Mouse (Mus musculus) neural tube, embryonic 13.5 days (tissue): ENCODE results near the gene Zfp868. TPM values are rescaled to one million over a fixed set of nuclear protein-coding genes. Genes with fewer than 3 reads are reported as not detected.
A peak's percentile ranks its signal among the peaks of the same experiment; 100 is the strongest.
"Not testable (repeated sequence)": the region's sequence is repeated elsewhere in the genome, so short reads cannot be mapped to it uniquely, and the experiment has no call there.

Experiments
- ATAC-seq: fragments of 200-750 bp; cut with Nextera tagmentation; 2 replicates; pipeline ENCODE4 v1.8.0; 2017; ENCODE audit warnings: low read depth, mild to moderate bottlenecking, moderate TSS enrichment, moderate library complexity
- H3K27ac ChIP-seq: fragments of 300-500 bp; sonication (generic); replicated peaks from 2 replicates; pipeline ENCODE4 v1.5.1; 2015; ENCODE audit warnings: moderate library complexity, mild to moderate bottlenecking, inconsistent platforms
- H3K27me3 ChIP-seq: fragments of 300-500 bp; sonication (generic); 2 replicates; pipeline ENCODE4 v1.6.1; 2015; ENCODE audit warnings: mild to moderate bottlenecking, inconsistent platforms
- H3K36me3 ChIP-seq: fragments of 300-500 bp; sonication (generic); 2 replicates; pipeline ENCODE4 v1.6.1; 2015; ENCODE audit warnings: mild to moderate bottlenecking, inconsistent platforms
- H3K4me1 ChIP-seq: fragments of 300-500 bp; sonication (generic); replicated peaks from 2 replicates; pipeline ENCODE4 v1.6.1; 2015; ENCODE audit warnings: inconsistent platforms
- H3K4me2 ChIP-seq: fragments of 300-500 bp; sonication (generic); 2 replicates; pipeline ENCODE4 v1.6.1; 2015; ENCODE audit warnings: inconsistent platforms, mild to moderate bottlenecking, moderate library complexity
- H3K4me3 ChIP-seq: fragments of 300-500 bp; sonication (generic); 2 replicates; pipeline ENCODE4 v1.5.1; 2015; ENCODE audit warnings: mild to moderate bottlenecking, inconsistent platforms
- H3K9ac ChIP-seq: fragments of 300-500 bp; sonication (generic); 2 replicates; pipeline ENCODE4 v1.6.1; 2015; ENCODE audit warnings: moderate library complexity, mild to moderate bottlenecking, inconsistent platforms
- H3K9me3 ChIP-seq: fragments of 300-500 bp; sonication (generic); 2 replicates; pipeline ENCODE4 v1.6.1; 2016; ENCODE audit warnings: inconsistent platforms
- WGBS: fragments of 180-500 bp; shearing (Covaris S2); methylation state at CpG from one replicate; pipeline ENCODE4 v1.1.7; 2015; 5-methylcytosine and 5-hydroxymethylcytosine counted together
- polyA plus RNA-seq: library from polyadenylated mRNA; unstranded; fragments of >200 nt; fragmentation: Nextera tagmentation; extraction: Ambion mirVana; gene quantifications from 2 replicates; pipeline ENCODE4 v1.2.1, GENCODE M21; 2015

Gene Zfp868
- polyA plus RNA-seq = 43.8 and 44.4 TPM in 2 replicates

DNA sequence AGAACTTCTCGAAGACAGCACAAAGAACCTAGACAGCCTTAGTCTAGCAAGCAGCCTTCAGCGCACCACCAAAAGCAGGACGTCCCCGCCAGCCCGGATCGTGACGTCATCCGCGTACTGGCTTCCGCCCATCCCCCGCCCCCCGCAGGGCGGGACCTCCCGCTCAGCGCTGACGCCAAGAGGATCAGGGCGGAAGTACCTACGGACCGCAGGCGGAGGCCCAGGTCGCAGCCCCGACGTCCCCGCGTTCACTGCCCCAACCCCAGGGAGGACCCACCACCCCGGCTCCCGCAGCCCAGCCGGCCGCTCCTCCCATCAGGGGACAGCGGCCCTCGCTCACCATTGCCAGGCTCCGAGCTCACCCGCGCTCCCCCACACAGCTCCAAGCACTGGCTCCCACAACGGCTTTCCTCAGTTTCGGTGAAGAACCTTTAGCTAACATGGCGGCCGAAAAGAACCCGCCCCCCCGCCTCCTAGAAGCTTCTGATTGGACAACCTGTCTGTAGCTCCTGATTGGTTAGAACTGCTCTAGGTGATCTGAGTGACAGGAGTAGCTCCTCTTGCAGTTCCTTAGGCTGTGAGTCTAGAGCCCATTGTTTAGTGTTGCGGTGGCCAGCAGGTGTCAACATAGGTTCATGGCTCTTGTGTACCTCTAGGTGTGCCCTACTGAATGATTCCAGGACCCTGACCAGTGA, at the start of gene Zfp868:
Gene Zfp868, minus strand, starts transcription at position 454 of the 695 bp plus-strand sequence.
- H3K4me2 ChIP-seq = peak within 1 kb of the TSS; percentile 62
- peak within 1 kb of the TSS; percentile 58 for H3K4me3 ChIP-seq
- peaks cover 20% of the 10 kb centered on the region for H3K4me1 ChIP-seq
- ATAC-seq = peak; percentile 100
- peak within 1 kb of the TSS; percentile 99 for H3K27ac ChIP-seq
- H3K27me3 ChIP-seq = no peaks in the 10 kb centered on the region
- under 1% methylated on average over 41 of the region's 41 CpGs for WGBS
- H3K9ac ChIP-seq = peak within 1 kb of the TSS; percentile 86
- H3K36me3 ChIP-seq = 0 out of 2 replicates have a peak, but pooled peaks cover 3% of the 10 kb centered on the region
- no peaks in the 10 kb centered on the region for H3K9me3 ChIP-seq

DNA sequence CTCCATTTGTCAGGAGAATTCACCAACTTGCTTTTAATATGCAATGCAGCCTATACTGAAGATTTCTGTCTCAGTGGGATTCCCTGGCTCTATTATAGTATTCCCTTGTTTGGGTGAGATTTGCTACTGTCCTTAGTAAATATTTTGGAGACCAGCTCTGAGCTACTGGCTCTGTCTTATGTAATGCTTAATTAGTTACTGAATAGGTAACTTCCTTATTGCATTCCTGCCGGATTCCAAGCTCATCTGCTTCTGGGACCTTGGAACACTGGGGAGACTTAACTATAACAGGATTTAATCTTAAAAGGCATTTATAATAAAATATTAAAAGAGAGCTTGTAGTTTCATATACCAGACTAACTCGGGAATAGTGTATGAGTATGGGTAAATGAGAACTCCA, 39.7 kb upstream of the Zfp868 start:
- H3K9ac ChIP-seq, ATAC-seq, H3K4me3 ChIP-seq, H3K4me2 ChIP-seq, H3K27ac ChIP-seq, H3K4me1 ChIP-seq, H3K27me3 ChIP-seq: not testable (repeated sequence)
- 82% methylated on average over 2 of the region's 2 CpGs for WGBS
- H3K9me3 ChIP-seq = peaks cover 17% of the 10 kb centered on the region; the same call in 1 of the 2 replicates
- H3K36me3 ChIP-seq = peaks cover 39% of the 10 kb centered on the region

DNA sequence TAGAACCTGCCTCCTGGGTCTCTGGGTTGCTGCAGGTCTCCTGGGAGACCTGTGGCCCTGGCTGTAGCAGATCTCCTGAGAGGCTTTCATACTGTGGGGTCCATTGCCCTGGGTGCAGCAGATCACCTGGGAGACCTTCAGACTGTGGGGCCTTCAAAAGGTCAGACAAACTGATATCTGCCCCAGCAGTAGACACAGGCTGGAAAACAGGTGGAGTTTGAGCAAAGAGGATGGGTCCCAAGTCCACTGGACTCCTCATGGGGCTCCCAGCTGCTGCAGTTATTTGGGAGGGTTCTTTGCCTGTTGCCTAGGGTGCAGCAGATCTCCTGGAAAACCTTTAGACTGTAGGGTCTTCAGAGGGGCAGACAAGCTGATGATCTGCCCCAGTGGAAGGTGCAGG, 35.9 kb upstream of the Zfp868 start:
- peaks cover 46% of the 10 kb centered on the region for H3K36me3 ChIP-seq
- no peak overlapping the region for H3K9ac ChIP-seq
- no peak for ATAC-seq
- no peak overlapping the region for H3K27ac ChIP-seq
- H3K9me3 ChIP-seq = peaks cover 11% of the 10 kb centered on the region
- no peaks in the 10 kb centered on the region for H3K27me3 ChIP-seq
- no peaks in the 10 kb centered on the region for H3K4me1 ChIP-seq
- no peak overlapping the region for H3K4me2 ChIP-seq
- H3K4me3 ChIP-seq = no peak overlapping the region

DNA sequence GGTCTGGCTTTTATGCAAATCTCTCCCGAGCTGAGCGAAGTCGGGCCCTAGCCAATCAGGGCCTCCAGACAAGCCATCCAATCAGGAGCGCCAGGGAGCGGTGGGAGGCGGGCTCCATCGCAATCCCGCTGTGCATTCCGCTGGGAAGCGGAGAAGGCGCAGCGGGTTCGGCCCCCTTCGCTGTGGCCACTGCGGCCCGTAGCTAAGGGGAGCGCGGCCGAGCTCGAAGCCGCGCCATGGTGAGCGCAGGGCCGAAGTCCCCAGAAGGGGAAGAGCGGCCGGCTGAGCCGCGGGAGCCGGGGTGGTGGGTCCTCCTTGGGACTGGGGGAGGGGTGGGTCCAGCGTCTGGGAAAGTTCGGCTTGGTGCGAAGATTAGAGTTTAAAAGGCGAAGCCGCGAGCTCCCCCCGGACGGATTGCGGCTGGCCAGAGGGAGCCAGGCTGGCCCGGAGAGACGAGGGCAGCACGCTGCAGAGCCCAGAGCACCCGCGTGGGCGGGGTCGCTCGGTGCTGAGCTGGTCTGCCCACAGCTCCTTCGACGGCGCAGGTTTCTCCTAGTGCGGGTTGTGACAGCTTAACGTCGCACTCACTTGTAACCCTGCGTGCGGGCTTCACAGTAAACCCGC, 29.1 kb upstream of the Zfp868 start, which contains the start of gene Zfp964:
Gene Zfp964, plus strand, starts transcription at position 122 of the 624 bp plus-strand sequence.
- Histone ChIP-seq H3K4me1 (peaks cover 9% of the 10 kb centered on the region), H3K36me3 (peaks cover under 1% of the 10 kb centered on the region; the same call in 1 of the 2 replicates), H3K9me3 (peaks cover under 1% of the 10 kb centered on the region; the same call in 1 of the 2 replicates), H3K4me3 (peak within 1 kb of the TSS; percentile 73), H3K27me3 (no peaks in the 10 kb centered on the region), H3K4me2 (peak within 1 kb of the TSS; percentile 84), H3K27ac (peak within 1 kb of the TSS; percentile 92), H3K9ac (peak within 1 kb of the TSS; percentile 83)
- under 1% methylated on average over 55 of the region's 55 CpGs for WGBS
- ATAC-seq = peak; percentile 99

DNA sequence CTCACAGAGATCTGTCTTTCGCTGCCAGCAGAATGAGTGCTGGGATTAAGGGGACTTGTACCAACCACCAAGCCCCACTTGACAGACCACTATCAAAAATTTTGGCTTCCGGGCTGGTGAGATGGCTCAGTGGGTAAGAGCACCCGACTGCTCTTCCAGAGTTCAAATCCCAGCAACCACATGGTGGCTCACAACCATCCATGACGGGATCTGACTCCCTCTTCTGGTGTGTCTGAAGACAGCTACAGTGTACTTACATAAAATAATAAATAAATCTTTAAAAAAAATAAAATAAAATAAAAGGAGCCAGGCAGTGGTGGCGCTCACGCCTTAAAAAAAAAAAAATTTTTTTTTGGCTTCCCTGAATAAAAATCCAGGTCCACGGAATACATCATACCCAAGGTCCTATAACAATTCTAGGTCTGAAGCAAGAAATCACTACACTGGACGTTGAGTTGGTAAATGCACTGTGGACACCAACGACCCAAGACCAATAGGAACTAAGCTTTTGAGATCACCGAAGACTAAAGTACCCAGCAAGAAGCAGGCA, 28.5 kb upstream of the Zfp868 start:
- ATAC-seq = peak; percentile 24; the same call in 1 of the 2 replicates

DNA sequence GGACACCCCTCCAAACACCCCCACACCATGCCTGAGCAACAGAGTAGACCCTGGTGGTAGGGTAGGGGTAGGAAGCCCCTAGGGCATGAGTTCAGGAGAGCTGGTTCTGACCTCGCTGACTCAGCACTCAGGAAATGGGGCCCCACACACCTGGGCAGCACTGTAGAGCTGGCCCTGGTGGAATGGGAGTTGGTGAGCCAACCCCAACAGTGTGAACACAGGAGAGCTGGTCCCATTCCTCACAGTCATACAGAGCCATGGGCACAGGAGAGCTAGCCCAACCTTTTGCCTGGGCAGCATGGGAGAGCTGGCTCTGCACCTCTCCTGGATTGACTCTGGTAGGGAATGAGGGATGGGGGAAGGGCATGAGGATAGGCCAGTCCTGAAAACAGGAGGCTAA, 7.3 kb downstream of the Zfp868 start:
- Histone ChIP-seq H3K36me3 (peaks cover 58% of the 10 kb centered on the region), H3K9ac (no peak overlapping the region), H3K4me3 (no peak overlapping the region), H3K9me3 (no peaks in the 10 kb centered on the region), H3K4me1 (peaks cover 7% of the 10 kb centered on the region; the same call in 1 of the 2 replicates), H3K27me3 (no peaks in the 10 kb centered on the region), H3K27ac (no peak overlapping the region), H3K4me2 (no peak overlapping the region)
- peak; percentile 42; the same call in 1 of the 2 replicates for ATAC-seq
- 100% methylated on average over 1 of the region's 1 CpGs for WGBS

More for the DNA sequence above, 28.5 kb upstream of the Zfp868 start:
- WGBS = 42% methylated on average over 10 of the region's 10 CpGs
- H3K4me3 ChIP-seq = peak overlapping the region; percentile 73
- H3K27me3 ChIP-seq = no peaks in the 10 kb centered on the region
- peaks cover 9% of the 10 kb centered on the region for H3K4me1 ChIP-seq
- H3K27ac ChIP-seq = peak overlapping the region; percentile 92
- H3K9me3 ChIP-seq = no peaks in the 10 kb centered on the region
- H3K4me2 ChIP-seq = peak overlapping the region; percentile 84
- no peaks in the 10 kb centered on the region for H3K36me3 ChIP-seq
- no peak overlapping the region for H3K9ac ChIP-seq

DNA sequence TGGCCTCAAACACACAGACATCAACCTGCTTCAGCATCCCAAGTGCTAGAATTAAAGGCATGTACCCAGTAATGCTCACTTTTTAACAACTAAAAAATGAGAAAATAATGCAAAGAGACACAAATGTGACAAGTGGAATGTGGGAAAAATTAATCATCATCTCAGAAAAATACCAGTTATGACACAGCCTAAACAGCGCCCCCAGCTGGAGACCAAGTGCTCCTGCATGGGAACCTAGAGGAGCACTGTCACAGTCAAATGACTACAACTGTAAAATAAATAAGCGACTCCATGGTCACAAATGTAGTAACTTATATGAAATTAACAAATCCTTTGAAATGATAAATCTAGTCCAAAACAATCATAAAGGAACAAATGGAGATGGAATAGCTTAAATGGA, 10.7 kb downstream of the Zfp868 start:
- WGBS = 61% methylated on average over 2 of the region's 2 CpGs
- H3K27me3 ChIP-seq = no peaks in the 10 kb centered on the region
- H3K4me2 ChIP-seq = no peak overlapping the region
- H3K4me3 ChIP-seq = no peak overlapping the region
- no peaks in the 10 kb centered on the region for H3K4me1 ChIP-seq
- peaks cover 85% of the 10 kb centered on the region for H3K36me3 ChIP-seq
- H3K9ac ChIP-seq = no peak overlapping the region
- no peaks in the 10 kb centered on the region for H3K9me3 ChIP-seq
- no peak overlapping the region for H3K27ac ChIP-seq
- no peak for ATAC-seq

DNA sequence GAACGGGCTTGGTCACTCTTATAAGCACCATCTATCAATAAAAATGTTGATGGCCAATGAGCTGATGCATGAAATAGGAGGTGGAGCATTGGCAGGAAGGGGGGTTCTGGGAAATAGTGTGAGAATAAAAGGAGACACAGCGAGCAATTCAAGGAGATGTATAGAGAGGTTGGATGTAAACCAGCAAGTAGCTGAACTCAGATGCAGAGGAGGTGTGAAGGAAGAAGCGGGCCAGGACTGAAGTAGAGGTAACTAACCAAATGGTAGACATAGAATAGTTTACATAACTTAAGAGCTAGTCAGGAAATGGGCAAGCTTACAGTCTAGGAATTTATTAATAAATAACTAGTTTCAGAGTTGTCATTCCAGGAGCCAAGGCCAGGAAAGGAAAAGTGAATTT, 27.8 kb downstream of the Zfp868 start:
- H3K4me3 ChIP-seq, H3K4me2 ChIP-seq, H3K27me3 ChIP-seq, ATAC-seq, H3K4me1 ChIP-seq, H3K9me3 ChIP-seq, H3K36me3 ChIP-seq, H3K27ac ChIP-seq, H3K9ac ChIP-seq: not testable (repeated sequence)
- 96% methylated on average over 3 of the region's 3 CpGs for WGBS

DNA sequence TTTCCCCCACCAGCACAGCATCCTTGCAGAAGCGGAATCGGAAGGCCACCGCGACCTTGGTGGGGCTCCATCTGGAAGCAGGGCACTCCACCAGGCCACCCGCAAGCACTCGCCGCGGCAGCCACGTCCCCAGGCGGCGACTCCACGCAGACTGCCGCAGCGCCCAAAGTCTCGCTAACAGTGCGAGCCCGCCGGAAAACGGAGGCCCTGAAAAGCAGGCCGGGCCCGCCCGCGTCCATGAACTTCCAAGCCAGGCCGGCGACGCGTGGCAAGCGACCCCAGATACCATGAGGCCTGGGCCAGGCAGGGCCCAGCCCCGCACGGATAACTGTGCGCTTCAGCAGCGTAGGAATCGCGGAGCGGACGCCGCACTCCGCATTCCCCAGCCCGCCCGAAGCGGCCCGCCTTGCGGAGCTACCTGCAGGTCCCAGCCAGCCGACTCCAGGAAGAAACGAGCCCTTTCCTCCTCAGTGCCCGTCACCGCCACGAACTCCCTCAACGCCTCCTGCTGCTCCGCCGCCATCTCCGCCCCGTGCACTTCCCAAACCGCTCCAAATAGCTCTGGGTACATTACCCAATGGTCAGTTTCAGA, 40.6 kb downstream of the Zfp868 start:
- H3K9me3 ChIP-seq = no peaks in the 10 kb centered on the region
- H3K27ac ChIP-seq = no peak overlapping the region
- peak overlapping the region; percentile 76 for H3K9ac ChIP-seq
- H3K4me3 ChIP-seq = peak overlapping the region; percentile 52
- WGBS = under 1% methylated on average over 54 of the region's 54 CpGs
- no peaks in the 10 kb centered on the region; the same call in 1 of the 2 replicates for H3K4me1 ChIP-seq
- H3K4me2 ChIP-seq = peak overlapping the region; percentile 92
- ATAC-seq = peak; percentile 56; the same call in 1 of the 2 replicates
- no peaks in the 10 kb centered on the region for H3K27me3 ChIP-seq
- H3K36me3 ChIP-seq = no peaks in the 10 kb centered on the region

DNA sequence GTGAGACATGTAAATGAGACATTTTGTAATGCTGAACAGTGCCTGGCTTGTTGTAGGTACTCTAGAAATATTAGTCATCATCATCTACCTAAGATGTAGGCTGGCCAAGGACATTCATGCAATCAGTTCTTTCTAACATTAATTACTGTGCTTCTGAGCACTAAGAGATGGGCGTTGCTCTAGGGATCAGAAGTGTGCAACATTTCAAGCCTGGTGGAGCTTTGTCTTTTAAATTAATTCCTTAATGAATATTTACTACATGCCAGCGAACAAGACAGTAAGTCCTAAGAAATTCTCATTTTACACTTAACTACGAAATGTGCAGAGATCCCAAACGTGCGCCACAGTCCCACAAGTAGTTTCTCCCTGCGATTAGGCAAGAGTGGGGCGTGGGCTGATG, 41.1 kb downstream of the Zfp868 start:
- WGBS = 14% methylated on average over 7 of the region's 7 CpGs
- not testable (repeated sequence) for ATAC-seq, H3K27ac ChIP-seq, H3K4me1 ChIP-seq, H3K36me3 ChIP-seq, H3K9me3 ChIP-seq, H3K27me3 ChIP-seq
- Histone ChIP-seq H3K4me2 (peak overlapping the region; percentile 92), H3K4me3 (peak overlapping the region; percentile 52), H3K9ac (peak overlapping the region; percentile 76)
